In genomic region chr11:88669106-88669505, GRCm38 (mm10) we compare ENCODE assay signal across 22 mouse cellular contexts. TPM values are rescaled to one million over a fixed set of nuclear protein-coding genes. Genes with fewer than 3 reads are reported as not detected.
A peak's percentile ranks its signal among the peaks of the same experiment; 100 is the strongest.
DNase-seq lines count a peak whose midpoint lies in the region; ATAC-seq and TF ChIP-seq lines count a peak whose summit lies in the region.
"Had no signal": no experiment of that assay in that cellular context is flagged by ENCODE, and none has a peak within 500 bp of the region (broad histone marks: within the 10 kb centered on the region; RNA-seq: fewer than 3 reads in every experiment).

No protein-coding gene starts in this region.

- 0 out of 2 replicates have a peak overlapping the region, but pooled peaks have one; percentile 4 for H3K27ac ChIP-seq in hindbrain, embryonic 12.5 days
- no peak overlapping the region for H3K27ac ChIP-seq in hindbrain, embryonic 14.5 days
- peak overlapping the region; percentile 66 for H3K27ac ChIP-seq in ES-Bruce4 (ENCODE audit: insufficient read depth, low read length)
- H3K27ac ChIP-seq: embryonic facial prominence, embryonic 12.5 days; embryonic facial prominence, embryonic 15.5 days; forebrain, embryonic 15.5 days; heart, embryonic 15.5 days had no signal

- peaks cover 38% of the 10 kb centered on the region for H3K4me1 ChIP-seq in hindbrain, embryonic 12.5 days
- peaks cover 38% of the 10 kb centered on the region for H3K4me1 ChIP-seq in hindbrain, embryonic 14.5 days (replicated peaks; ENCODE audit: control insufficient read depth, insufficient read depth, low read length)
- H3K4me1 ChIP-seq in ES-Bruce4 (ENCODE audit: control insufficient read depth, insufficient read depth, low read length): peaks cover 15% of the 10 kb centered on the region
- H3K4me1 ChIP-seq: embryonic facial prominence, embryonic 12.5 days had no signal

- no peak for ATAC-seq in hindbrain, embryonic 12.5 days (ENCODE audit: low FRiP score)
- ATAC-seq in hindbrain, embryonic 14.5 days (ENCODE audit: low FRiP score): no peak
- ATAC-seq: forebrain, embryonic 15.5 days; hindbrain, postnatal 0 days; inflammation-experienced regulatory T-cells, adult 6 months; intestine, embryonic 16.5 days had no signal

- no peaks in the 10 kb centered on the region for H3K9me3 ChIP-seq in hindbrain, embryonic 12.5 days (replicated peaks)
- H3K9me3 ChIP-seq in hindbrain, embryonic 14.5 days (ENCODE audit: control insufficient read depth, low read length): no peaks in the 10 kb centered on the region
- no peaks in the 10 kb centered on the region for H3K9me3 ChIP-seq in ES-Bruce4 (replicated peaks; ENCODE audit: control insufficient read depth, insufficient read depth, low read length, poor library complexity, severe bottlenecking)
- H3K9me3 ChIP-seq: embryonic facial prominence, embryonic 12.5 days; embryonic facial prominence, embryonic 15.5 days; forebrain, embryonic 15.5 days; heart, embryonic 12.5 days; heart, embryonic 15.5 days had no signal

- H3K27me3 ChIP-seq in hindbrain, embryonic 12.5 days: no peaks in the 10 kb centered on the region
- no peaks in the 10 kb centered on the region for H3K27me3 ChIP-seq in hindbrain, embryonic 14.5 days (ENCODE audit: control insufficient read depth, insufficient read depth, low read length)
- H3K27me3 ChIP-seq in ES-Bruce4 (ENCODE audit: control insufficient read depth, insufficient read depth, low read length, poor library complexity, severe bottlenecking): no peaks in the 10 kb centered on the region
- H3K27me3 ChIP-seq: embryonic facial prominence, embryonic 12.5 days; embryonic facial prominence, embryonic 15.5 days; forebrain, embryonic 15.5 days; heart, embryonic 12.5 days; heart, embryonic 15.5 days had no signal

- H3K4me2 ChIP-seq in hindbrain, embryonic 12.5 days (replicated peaks): no peak overlapping the region
- H3K4me2 ChIP-seq in hindbrain, embryonic 14.5 days (replicated peaks): no peak overlapping the region
- H3K4me2 ChIP-seq: embryonic facial prominence, embryonic 12.5 days; embryonic facial prominence, embryonic 15.5 days; forebrain, embryonic 15.5 days; heart, embryonic 12.5 days; heart, embryonic 15.5 days had no signal

- DNase-seq in hindbrain, embryonic 14.5 days (ENCODE audit: low spot score): no peak
- DNase-seq in R1 (ENCODE audit: low read depth, low spot score): peak; percentile 91
- DNase-seq in left cerebral cortex, adult 8-10 months (ENCODE audit: low spot score in 2 of 2): no peak
- DNase-seq in testis, postnatal 14 days (ENCODE audit: low spot score): no peak
- DNase-seq: cerebellum, adult 11 months; cerebellum, adult 2 months; cerebellum, adult 9-11 months; cerebellum, postnatal 25 days; gastrocnemius, postnatal 25 days; heart, adult 18-20 months; heart, postnatal 10 days; heart, postnatal 36 days had no signal

- 91% methylated on average over 7 of the region's 7 CpGs for WGBS in hindbrain, embryonic 12.5 days
- WGBS in hindbrain, embryonic 14.5 days: 90% methylated on average over 7 of the region's 7 CpGs

- no peak overlapping the region for H3K9ac ChIP-seq in hindbrain, embryonic 12.5 days
- no peak overlapping the region for H3K9ac ChIP-seq in hindbrain, embryonic 14.5 days
- peak overlapping the region; percentile 19; the same call in 1 of the 2 replicates for H3K9ac ChIP-seq in ES-Bruce4 (ENCODE audit: low read depth, poor library complexity, severe bottlenecking)
- H3K9ac ChIP-seq: embryonic facial prominence, embryonic 12.5 days; embryonic facial prominence, embryonic 15.5 days; forebrain, embryonic 15.5 days; heart, embryonic 12.5 days; heart, embryonic 15.5 days had no signal

- no peak for TF ChIP-seq CTCF in ES-Bruce4 (IDR thresholded peaks at IDR 0.05; ENCODE audit: low read depth, low read length)

- TF ChIP-seq EP300 in ES-Bruce4 (IDR thresholded peaks at IDR 0.05; ENCODE audit: insufficient read depth, low read depth, low read length): 0 out of 2 replicates have a peak, but pooled peaks have one; percentile 29

- peaks cover 82% of the 10 kb centered on the region for H3K36me3 ChIP-seq in hindbrain, embryonic 12.5 days
- H3K36me3 ChIP-seq in hindbrain, embryonic 14.5 days (replicated peaks; ENCODE audit: control insufficient read depth, insufficient read depth): peaks cover 49% of the 10 kb centered on the region
- H3K36me3 ChIP-seq in ES-Bruce4 (ENCODE audit: control insufficient read depth, insufficient read depth, low read length, poor library complexity, severe bottlenecking): peaks cover 14% of the 10 kb centered on the region; the same call in 1 of the 2 replicates

- TF ChIP-seq POLR2A in ES-Bruce4 (IDR thresholded peaks at IDR 0.05; ENCODE audit: insufficient read depth, low read length): no peak

- H3K4me3 ChIP-seq in hindbrain, embryonic 12.5 days: no peak overlapping the region
- H3K4me3 ChIP-seq in hindbrain, embryonic 14.5 days (replicated peaks; ENCODE audit: low read length): no peak overlapping the region
- no peak overlapping the region for H3K4me3 ChIP-seq in ES-Bruce4 (ENCODE audit: low read depth, low read length)
- H3K4me3 ChIP-seq: embryonic facial prominence, embryonic 12.5 days; embryonic facial prominence, embryonic 15.5 days; forebrain, embryonic 15.5 days; heart, embryonic 12.5 days; heart, embryonic 15.5 days had no signal

RNA-seq across cellular contexts. Expression of gene Msi2, which starts 49.2 kb away (rescaled TPM):
- 34.8 and 35.9 TPM in 2 replicates for polyA plus RNA-seq in hindbrain, embryonic 12.5 days (2016; fragmentation: Nextera tagmentation; extraction: Ambion mirVana)
- 22.4 and 26.5 TPM in 2 replicates for polyA plus RNA-seq in hindbrain, embryonic 14.5 days (2014; fragmentation: Nextera tagmentation; extraction: Ambion mirVana)
- 110 and 111 TPM in 2 replicates for polyA plus RNA-seq in ES-Bruce4 (2011; ENCODE audit: insufficient read depth, insufficient read length, low read depth, missing spikeins)
- 100 to 1,000 TPM; 129 to 155 (median 139) TPM for total RNA-seq in left cerebral cortex, adult 8-10 months (2022)
